In genomic region chr1:186289117-186289516, GRCm38 (mm10) we compare ENCODE assay signal across 29 mouse cellular contexts.
DNase-seq lines count a peak whose midpoint lies in the region; ATAC-seq and TF ChIP-seq lines count a peak whose summit lies in the region.
"Had no signal": no experiment of that assay in that cellular context is flagged by ENCODE, and none has a peak within 500 bp of the region (broad histone marks: within the 10 kb centered on the region; RNA-seq: fewer than 3 reads in every experiment).

No protein-coding gene starts in this region.

- H3K4me1 ChIP-seq in MEL (ENCODE audit: control insufficient read depth in 1 of 2, insufficient read depth in 2 of 2, low read length in 2 of 2): no peaks in the 10 kb centered on the region
- H3K4me1 ChIP-seq in liver, postnatal 0 days (ENCODE audit: insufficient read depth): no peaks in the 10 kb centered on the region
- H3K4me1 ChIP-seq: forebrain, embryonic 15.5 days; hindbrain, embryonic 12.5 days; limb, embryonic 13.5 days; liver, embryonic 12.5 days; midbrain, embryonic 13.5 days; neural tube, embryonic 13.5 days had no signal

- no peaks in the 10 kb centered on the region for H3K9me3 ChIP-seq in MEL (replicated peaks; ENCODE audit: insufficient read depth, low read length)
- H3K9me3 ChIP-seq in liver, postnatal 0 days (ENCODE audit: low read length): no peaks in the 10 kb centered on the region
- H3K9me3 ChIP-seq: embryonic facial prominence, embryonic 13.5 days; forebrain, embryonic 10.5 days; forebrain, embryonic 15.5 days; hindbrain, embryonic 12.5 days; limb, embryonic 13.5 days; liver, embryonic 12.5 days; midbrain, embryonic 13.5 days; neural tube, embryonic 13.5 days had no signal

- TF ChIP-seq RAD21 in MEL (IDR thresholded peaks at IDR 0.05; ENCODE audit: low read depth, low read length): no peak

- H3K4me3 ChIP-seq in MEL (ENCODE audit: control insufficient read depth in 1 of 2, insufficient read depth in 1 of 2, low read depth in 2 of 2, low read length in 2 of 2): no peak overlapping the region
- no peak overlapping the region for H3K4me3 ChIP-seq in liver, postnatal 0 days (ENCODE audit: low read depth, low read length)
- H3K4me3 ChIP-seq: embryonic facial prominence, embryonic 13.5 days; forebrain, embryonic 10.5 days; forebrain, embryonic 15.5 days; heart, adult 2 months; hindbrain, embryonic 12.5 days; limb, embryonic 13.5 days; liver, embryonic 12.5 days; midbrain, embryonic 13.5 days; neural tube, embryonic 13.5 days had no signal

- no peaks in the 10 kb centered on the region for H3K27me3 ChIP-seq in MEL (ENCODE audit: control insufficient read depth in 1 of 2, insufficient read depth in 2 of 2, low read length in 2 of 2)
- no peaks in the 10 kb centered on the region for H3K27me3 ChIP-seq in liver, postnatal 0 days (ENCODE audit: insufficient read depth, low read length)
- H3K27me3 ChIP-seq: CH12.LX; embryonic facial prominence, embryonic 13.5 days; forebrain, embryonic 15.5 days; hindbrain, embryonic 12.5 days; limb, embryonic 13.5 days; liver, embryonic 12.5 days; midbrain, embryonic 13.5 days; neural tube, embryonic 13.5 days had no signal

- no peak overlapping the region for H3K27ac ChIP-seq in MEL (ENCODE audit: control insufficient read depth, low read depth, low read length)
- H3K27ac ChIP-seq in liver, postnatal 0 days (ENCODE audit: low read depth): no peak overlapping the region
- H3K27ac ChIP-seq: embryonic facial prominence, embryonic 13.5 days; forebrain, embryonic 10.5 days; forebrain, embryonic 15.5 days; heart, adult 2 months; hindbrain, embryonic 12.5 days; kidney, postnatal 0 days; limb, embryonic 13.5 days; liver, embryonic 12.5 days; macrophage; midbrain, embryonic 13.5 days; neural tube, embryonic 13.5 days had no signal

- no peak for TF ChIP-seq EP300 in MEL (IDR thresholded peaks at IDR 0.05; ENCODE audit: low read depth in 1 of 2, low read length in 2 of 2)
- TF ChIP-seq EP300 in liver, postnatal 0 days (IDR thresholded peaks at IDR 0.05; ENCODE audit: low read depth): no peak

- no peak for ATAC-seq in CD4-positive, CD25-positive, alpha-beta regulatory T cell, adult 4 months
- no peak for ATAC-seq in liver, postnatal 0 days
- ATAC-seq: forebrain, embryonic 15.5 days; intestine, embryonic 16.5 days; liver, embryonic 12.5 days; lung, postnatal 0 days; midbrain, embryonic 13.5 days had no signal

- WGBS in liver, postnatal 0 days (ENCODE audit: insufficient replicate concordance): 71% methylated on average over 2 of the region's 2 CpGs

- no peak overlapping the region for H3K9ac ChIP-seq in MEL (ENCODE audit: control insufficient read depth, low read depth, low read length, poor library complexity, severe bottlenecking)
- no peak overlapping the region for H3K9ac ChIP-seq in liver, postnatal 0 days (replicated peaks)
- H3K9ac ChIP-seq: embryonic facial prominence, embryonic 13.5 days; forebrain, embryonic 15.5 days; hindbrain, embryonic 12.5 days; limb, embryonic 13.5 days; liver, embryonic 12.5 days; midbrain, embryonic 13.5 days; neural tube, embryonic 13.5 days had no signal

- no peak overlapping the region for H3K4me2 ChIP-seq in liver, postnatal 0 days (ENCODE audit: low read depth, low read length)
- H3K4me2 ChIP-seq: embryonic facial prominence, embryonic 13.5 days; forebrain, embryonic 15.5 days; hindbrain, embryonic 12.5 days; limb, embryonic 13.5 days; liver, embryonic 12.5 days; midbrain, embryonic 13.5 days; neural tube, embryonic 13.5 days had no signal

- DNase-seq in adrenal gland, postnatal 14 days: peak; percentile 6
- no peak for DNase-seq in adrenal gland, adult 8-10 months
- DNase-seq in MEL (ENCODE audit: low read depth, low spot score) (peak; percentile 19), R1 (ENCODE audit: low read depth, low spot score) (peak; percentile 39)
- no peak for DNase-seq in right cerebral cortex, postnatal 4 days
- no peak for DNase-seq in liver, postnatal 0 days
- DNase-seq: adrenal gland, postnatal 36 days; cerebellum, adult 9-11 months; gastrocnemius, postnatal 36 days; heart, adult 2 months; kidney, adult 8-10 months; kidney, postnatal 4 days; lung, adult 18-20 months; thymus, adult 2 months; thymus, postnatal 36 days had no signal

- H3K79me2 ChIP-seq in MEL (ENCODE audit: control insufficient read depth, insufficient read depth, low read length, poor library complexity): no peaks in the 10 kb centered on the region

- no peaks in the 10 kb centered on the region for H3K36me3 ChIP-seq in MEL (ENCODE audit: control insufficient read depth in 1 of 2, insufficient read depth in 2 of 2, low read length in 2 of 2)
- H3K36me3 ChIP-seq in liver, postnatal 0 days (replicated peaks; ENCODE audit: insufficient read depth, low read length): no peaks in the 10 kb centered on the region
- H3K36me3 ChIP-seq: embryonic facial prominence, embryonic 13.5 days; forebrain, embryonic 10.5 days; forebrain, embryonic 15.5 days; hindbrain, embryonic 12.5 days; limb, embryonic 13.5 days; liver, embryonic 12.5 days; midbrain, embryonic 13.5 days; neural tube, embryonic 13.5 days had no signal

- TF ChIP-seq POLR2A in MEL (IDR thresholded peaks at IDR 0.05; ENCODE audit: control insufficient read depth in 1 of 2, insufficient read depth in 1 of 2, low read depth in 1 of 2, low read length in 2 of 2, poor library complexity in 1 of 2): no peak

- no peak for TF ChIP-seq CTCF in MEL (IDR thresholded peaks at IDR 0.05 in 2 of 3, conservative IDR thresholded peaks at IDR 0.05 in 1 of 3; ENCODE audit: control insufficient read depth in 1 of 3, insufficient read depth in 1 of 3, low read depth in 2 of 3, low read length in 3 of 3, poor library complexity in 1 of 3, severe bottlenecking in 1 of 3)
- no peak for TF ChIP-seq CTCF in liver, postnatal 0 days (IDR thresholded peaks at IDR 0.05; ENCODE audit: low read depth)

TF ChIP-seq in MEL, 35 proteins besides CTCF, POLR2A, EP300 and RAD21:
- TF ChIP-seq POLR2AphosphoS2 (IDR thresholded peaks at IDR 0.05; ENCODE audit: low read length) (no peak), GABPA (IDR thresholded peaks at IDR 0.05; ENCODE audit: low read depth, low read length) (no peak), UBTF (IDR thresholded peaks at IDR 0.05; ENCODE audit: borderline replicate concordance, insufficient read depth, low read depth, low read length) (no peak), ETS1 (IDR thresholded peaks at IDR 0.05; ENCODE audit: low read depth, low read length) (no peak), CHD2 (IDR thresholded peaks at IDR 0.05; ENCODE audit: low read length) (no peak), NRF1 (IDR thresholded peaks at IDR 0.05; ENCODE audit: insufficient read depth, low read depth, low read length, poor library complexity, severe bottlenecking) (no peak), MAX (IDR thresholded peaks at IDR 0.05; ENCODE audit: low read length) (no peak), BHLHE40 (IDR thresholded peaks at IDR 0.05; ENCODE audit: borderline replicate concordance, low read depth, low read length) (no peak), MYC (IDR thresholded peaks at IDR 0.05; ENCODE audit: low read depth, low read length) (no peak), TCF12 (IDR thresholded peaks at IDR 0.05; ENCODE audit: low read depth, low read length) (no peak), SMC3 (IDR thresholded peaks at IDR 0.05; ENCODE audit: low read depth, low read length) (no peak), ZMIZ1 (IDR thresholded peaks at IDR 0.05; ENCODE audit: low read depth, low read length) (no peak), MAFK (IDR thresholded peaks at IDR 0.05; ENCODE audit: borderline replicate concordance, low read depth, low read length) (no peak), MEF2A (IDR thresholded peaks at IDR 0.05; ENCODE audit: extremely low read depth, insufficient replicate concordance, low read depth, low read length, poor library complexity, severe bottlenecking) (no peak), ZKSCAN1 (IDR thresholded peaks at IDR 0.05; ENCODE audit: low read depth, low read length) (no peak)

Comparison
In these comparisons a context has a peak if more than half of its experiments do, and no peak if none do; other contexts are left out.
1. DNase-seq: peak in adrenal gland, postnatal 14 days (single experiment), MEL (single experiment) and R1 (single experiment); none in adrenal gland, adult 8-10 months (single experiment), right cerebral cortex, postnatal 4 days (single experiment) and liver, postnatal 0 days (single experiment).